25 mouse cellular contexts compared by ENCODE assay signal in the genomic region with DNA sequence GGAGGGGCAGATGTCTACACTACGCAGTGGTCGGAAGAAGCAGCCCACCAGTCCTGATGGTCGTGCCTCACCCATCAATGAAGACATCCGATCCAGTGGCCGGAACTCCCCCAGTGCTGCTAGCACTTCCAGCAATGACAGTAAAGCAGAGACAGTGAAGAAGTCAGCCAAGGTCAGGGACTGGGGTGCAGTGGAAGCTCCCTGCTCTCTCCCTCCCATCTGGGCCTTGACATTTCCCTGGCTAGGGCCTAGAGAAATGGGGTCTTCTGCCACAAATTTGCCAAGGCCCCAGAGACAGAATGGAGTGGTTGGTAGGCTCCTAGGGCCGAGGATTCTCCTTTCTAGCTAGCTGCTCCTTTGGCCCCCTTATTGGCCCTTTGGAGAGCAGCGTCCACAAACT. TPM values are rescaled to one million over a fixed set of nuclear protein-coding genes. Genes with fewer than 3 reads are reported as not detected.
DNase-seq lines count a peak whose midpoint lies in the region; ATAC-seq lines count a peak whose summit lies in the region.
"Had no signal": no experiment of that assay in that cellular context is flagged by ENCODE, and none has a peak within 500 bp of the region (broad histone marks: within the 10 kb centered on the region; RNA-seq: fewer than 3 reads in every experiment).

No protein-coding gene starts in this region.

- no peaks in the 10 kb centered on the region for H3K9me3 ChIP-seq in midbrain, embryonic 13.5 days
- no peaks in the 10 kb centered on the region for H3K9me3 ChIP-seq in midbrain, embryonic 15.5 days
- H3K9me3 ChIP-seq: G1E had no signal

- no peak overlapping the region for H3K9ac ChIP-seq in midbrain, embryonic 13.5 days (replicated peaks)
- no peak overlapping the region for H3K9ac ChIP-seq in midbrain, embryonic 15.5 days

- H3K4me2 ChIP-seq in midbrain, embryonic 13.5 days (replicated peaks), result no peak overlapping the region
- H3K4me2 ChIP-seq in midbrain, embryonic 15.5 days, result no peak overlapping the region

- H3K27ac ChIP-seq in midbrain, embryonic 13.5 days, result 0 out of 2 replicates have a peak overlapping the region, but pooled peaks have one; percentile 3
- H3K27ac ChIP-seq in midbrain, embryonic 15.5 days, result no peak overlapping the region

- ATAC-seq in midbrain, embryonic 13.5 days, result no peak
- ATAC-seq in midbrain, embryonic 15.5 days (replicated peaks), result no peak
- ATAC-seq: activated CD4-positive, CD25-positive, alpha-beta regulatory T cell, adult 4 months; CD4-positive, CD25-positive, alpha-beta regulatory T cell, adult 4 months; Patski had no signal

- no peaks in the 10 kb centered on the region for H3K27me3 ChIP-seq in midbrain, embryonic 13.5 days
- H3K27me3 ChIP-seq in midbrain, embryonic 15.5 days (replicated peaks), result no peaks in the 10 kb centered on the region
- H3K27me3 ChIP-seq: CH12.LX, Patski had no signal

- peaks cover 77% of the 10 kb centered on the region for H3K36me3 ChIP-seq in midbrain, embryonic 13.5 days
- H3K36me3 ChIP-seq in midbrain, embryonic 15.5 days (replicated peaks), result peaks cover 54% of the 10 kb centered on the region

- no peak overlapping the region for H3K4me3 ChIP-seq in midbrain, embryonic 13.5 days (replicated peaks)
- no peak overlapping the region for H3K4me3 ChIP-seq in midbrain, embryonic 15.5 days

- WGBS in midbrain, embryonic 13.5 days, result 93% methylated on average over 7 of the region's 7 CpGs
- WGBS in midbrain, embryonic 15.5 days, result 91% methylated on average over 7 of the region's 7 CpGs

- DNase-seq in adrenal gland, adult (ENCODE audit: inconsistent age in 2 of 2, low spot score in 1 of 2), result peak; percentile 55 to 79
- DNase-seq in adrenal gland, adult 18-20 months (ENCODE audit: low spot score in 2 of 2), result no peak
- DNase-seq in adrenal gland, postnatal 36 days, result peak; percentile 37 to 40
- no peak for DNase-seq in adrenal gland, postnatal 4 days (ENCODE audit: low spot score in 2 of 2)
- DNase-seq: adrenal gland, adult 2 months; adrenal gland, adult 8-10 months; adrenal gland, postnatal 10 days; adrenal gland, postnatal 14 days; adrenal gland, postnatal 25 days; B cell, adult 2 months; cerebellum, adult 11 months; cerebellum, adult 11-12 months; cerebellum, adult 18-20 months; cerebellum, adult 2 months; cerebellum, adult 8-10 months; cerebellum, adult 9-10 months; cerebellum, adult 9-11 months had no signal

- no peaks in the 10 kb centered on the region for H3K4me1 ChIP-seq in midbrain, embryonic 13.5 days (replicated peaks)
- H3K4me1 ChIP-seq in midbrain, embryonic 15.5 days, result no peaks in the 10 kb centered on the region

RNA-seq across cellular contexts. Expression of gene Slc45a1, which starts 38.3 kb away (rescaled TPM):
- 1 to 10 TPM in 1 of 2 experiments, under 1 TPM in 1; 0.64 to 1.1 TPM for total RNA-seq in adrenal gland, adult 18-20 months (2021)
- total RNA-seq in adrenal gland, postnatal 36 days (2021), result under 1 TPM; 0.73 to 0.79 TPM
- total RNA-seq in adrenal gland, postnatal 4 days (2021), result 1 to 10 TPM; 1.5 to 1.7 TPM
- 18.1 and 20.7 TPM in 2 replicates for polyA plus RNA-seq in midbrain, embryonic 13.5 days (2015; fragmentation: Nextera tagmentation; extraction: Ambion mirVana)
- polyA plus RNA-seq in midbrain, embryonic 15.5 days (2015; fragmentation: Nextera tagmentation; extraction: Ambion mirVana), result 36.3 and 38.0 TPM in 2 replicates
- total RNA-seq: CH12.LX, MEL had no signal
- polyA plus RNA-seq: CD4-positive, CD25-positive, alpha-beta regulatory T cell, adult 4 months; G1E; Patski had no signal

Comparison
In these comparisons a context has a peak if more than half of its experiments do, and no peak if none do; other contexts are left out.
1. DNase-seq: peak in adrenal gland, adult (2 of 2) and adrenal gland, postnatal 36 days (2 of 2); none in adrenal gland, adult 18-20 months (0 of 2) and adrenal gland, postnatal 4 days (0 of 2).